Mouse (Mus musculus): ENCODE results near the gene Hilpda. TPM values are rescaled to one million over a fixed set of nuclear protein-coding genes. Genes with fewer than 3 reads are reported as not detected.
A peak's percentile ranks its signal among the peaks of the same experiment; 100 is the strongest.

Gene Hilpda
- polyA plus RNA-seq, 1 experiment: 155 TPM

GRCm38 (mm10) chr6:29266936-29267335 is 5.4 kb upstream of the Hilpda start:
- Histone ChIP-seq H3K4me1 (ENCODE audit: control insufficient read depth, insufficient read depth, low read length) (peaks cover 3% of the 10 kb centered on the region), H3K4me3 (replicated peaks; ENCODE audit: extremely low read depth, low read depth, low read length) (no peak overlapping the region)
- 36% methylated on average over 4 of the region's 4 CpGs for WGBS
- TF ChIP-seq POLR2A (IDR thresholded peaks at IDR 0.05; ENCODE audit: borderline replicate concordance, extremely low read depth, low read depth, low read length): no peak
- TF ChIP-seq CTCF (IDR thresholded peaks at IDR 0.05; ENCODE audit: insufficient read depth, low read length): no peak
- no peak for DNase-seq

GRCm38 (mm10) chr6:29269006-29269668 is 3.2 kb upstream of the Hilpda start:
- 38% methylated on average over 6 of the region's 6 CpGs for WGBS
- TF ChIP-seq POLR2A (IDR thresholded peaks at IDR 0.05; ENCODE audit: borderline replicate concordance, extremely low read depth, low read depth, low read length) (no peak), CTCF (IDR thresholded peaks at IDR 0.05; ENCODE audit: insufficient read depth, low read length) (no peak)
- Histone ChIP-seq H3K4me1 (ENCODE audit: control insufficient read depth, insufficient read depth, low read length) (peaks cover 3% of the 10 kb centered on the region), H3K4me3 (replicated peaks; ENCODE audit: extremely low read depth, low read depth, low read length) (no peak overlapping the region)
- no peak for DNase-seq

DNA sequence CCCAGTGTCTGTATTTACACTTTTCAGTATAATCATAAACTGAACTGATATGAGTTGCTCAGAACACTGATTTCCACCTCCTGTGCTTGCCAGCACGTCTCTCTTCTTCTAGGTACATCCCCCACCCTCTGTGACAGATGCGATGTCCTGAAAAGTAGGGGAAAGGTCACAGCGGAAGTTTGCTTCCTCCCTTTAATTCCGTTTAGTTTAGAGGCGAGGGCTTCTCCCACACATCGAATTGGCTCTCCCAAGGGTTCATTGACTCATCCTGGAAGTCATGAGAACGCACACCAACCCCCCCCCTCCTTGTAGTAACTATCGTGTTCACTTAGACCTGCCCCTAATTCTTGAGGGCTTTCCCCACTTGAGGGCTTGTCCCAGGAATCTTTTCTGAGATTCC is 1.3 kb upstream of the Hilpda start:
- WGBS: 3% methylated on average over 8 of the region's 8 CpGs
- H3K4me3 ChIP-seq (replicated peaks; ENCODE audit: extremely low read depth, low read depth, low read length): peak overlapping the region; percentile 50

DNA sequence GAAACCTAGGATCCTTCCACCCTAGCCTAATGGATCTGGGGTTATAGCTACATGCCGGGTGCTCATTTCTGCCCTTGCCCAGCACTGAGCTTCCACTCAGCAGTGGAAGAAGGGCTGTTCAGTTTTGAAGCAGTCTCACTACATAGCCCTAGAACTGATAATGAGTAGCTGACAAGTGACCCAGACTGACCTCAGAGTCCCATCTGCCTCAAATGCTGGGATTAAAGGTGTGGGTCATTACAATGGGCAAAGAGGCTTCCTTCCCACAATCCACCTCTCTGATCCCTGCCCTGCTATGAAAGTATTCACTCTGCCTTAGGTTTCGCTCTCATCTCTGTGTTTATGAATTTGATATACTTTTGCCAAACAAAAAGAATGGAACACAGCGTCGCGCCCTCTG is 4.5 kb downstream of the Hilpda start:
- no peak for DNase-seq
- peak overlapping the region; percentile 40 for H3K4me3 ChIP-seq (replicated peaks; ENCODE audit: extremely low read depth, low read depth, low read length)
- WGBS: 57% methylated on average over 5 of the region's 5 CpGs
- TF ChIP-seq POLR2A (IDR thresholded peaks at IDR 0.05; ENCODE audit: borderline replicate concordance, extremely low read depth, low read depth, low read length) (no peak), CTCF (IDR thresholded peaks at IDR 0.05; ENCODE audit: insufficient read depth, low read length) (no peak)
- H3K4me1 ChIP-seq (ENCODE audit: control insufficient read depth, insufficient read depth, low read length): peaks cover 2% of the 10 kb centered on the region; the same call in 1 of the 2 replicates

More for the DNA sequence above, 1.3 kb upstream of the Hilpda start:
- H3K4me1 ChIP-seq (ENCODE audit: control insufficient read depth, insufficient read depth, low read length): peaks cover 3% of the 10 kb centered on the region
- TF ChIP-seq CTCF (IDR thresholded peaks at IDR 0.05; ENCODE audit: insufficient read depth, low read length): no peak
- TF ChIP-seq POLR2A (IDR thresholded peaks at IDR 0.05; ENCODE audit: borderline replicate concordance, extremely low read depth, low read depth, low read length): no peak
- DNase-seq: no peak

DNA sequence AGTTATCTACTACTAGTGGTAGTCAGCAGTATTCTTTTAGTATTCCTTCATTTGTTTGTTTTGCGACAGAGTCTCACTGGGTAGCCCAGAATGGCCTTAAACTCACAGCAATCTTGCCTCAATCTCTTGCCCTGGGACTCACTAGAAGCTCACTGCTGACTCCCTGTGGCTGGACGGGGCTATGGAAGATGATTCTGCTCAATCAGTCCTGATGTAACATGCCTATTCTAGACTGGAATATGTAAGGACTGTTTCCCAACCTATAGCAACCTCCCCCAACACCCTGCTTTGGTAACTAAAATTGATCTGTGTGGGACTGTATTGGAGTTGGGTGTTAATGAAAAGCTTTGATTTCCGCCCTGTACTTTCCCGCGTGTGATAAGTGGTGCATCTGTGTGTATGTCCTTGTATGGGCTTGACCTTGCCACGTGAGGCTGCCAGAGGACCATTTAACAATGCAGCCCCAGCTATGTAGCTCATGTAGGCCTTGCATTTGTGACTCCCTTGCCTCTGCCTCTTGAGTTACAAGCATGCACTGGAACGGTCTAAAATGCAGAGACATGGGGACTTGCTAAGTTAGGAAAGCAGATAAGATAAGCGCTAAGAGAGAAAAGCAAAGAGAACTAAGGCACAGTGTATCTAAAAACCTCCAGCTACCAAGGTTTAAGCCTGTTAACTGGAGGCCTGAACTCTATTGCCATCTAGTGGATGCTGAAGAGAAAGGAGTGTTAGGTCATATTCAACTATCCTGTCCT is 6.4 kb downstream of the Hilpda start:
- WGBS: 17% methylated on average over 8 of the region's 8 CpGs
- TF ChIP-seq CTCF (IDR thresholded peaks at IDR 0.05; ENCODE audit: insufficient read depth, low read length) (peak; percentile 68), POLR2A (IDR thresholded peaks at IDR 0.05; ENCODE audit: borderline replicate concordance, extremely low read depth, low read depth, low read length) (no peak)
- Histone ChIP-seq H3K4me3 (replicated peaks; ENCODE audit: extremely low read depth, low read depth, low read length) (no peak overlapping the region), H3K4me1 (ENCODE audit: control insufficient read depth, insufficient read depth, low read length) (peaks cover 2% of the 10 kb centered on the region; the same call in 1 of the 2 replicates)
- peak; percentile 25 for DNase-seq

GRCm38 (mm10) chr6:29279293-29279692 is 7.0 kb downstream of the Hilpda start, which contains the start of gene Fam71f2:
Fam71f2 (plus strand) TSS chr6:29279593.
- no peak for DNase-seq
- WGBS: 82% methylated on average over 8 of the region's 8 CpGs
- TF ChIP-seq CTCF (IDR thresholded peaks at IDR 0.05; ENCODE audit: insufficient read depth, low read length) (no peak), POLR2A (IDR thresholded peaks at IDR 0.05; ENCODE audit: borderline replicate concordance, extremely low read depth, low read depth, low read length) (no peak)
- Histone ChIP-seq H3K4me1 (ENCODE audit: control insufficient read depth, insufficient read depth, low read length) (peaks cover 2% of the 10 kb centered on the region; the same call in 1 of the 2 replicates), H3K4me3 (replicated peaks; ENCODE audit: extremely low read depth, low read depth, low read length) (no peak within 1 kb of the TSS)

GRCm38 (mm10) chr6:29280671-29281070 is 8.4 kb downstream of the Hilpda start:
- TF ChIP-seq CTCF (IDR thresholded peaks at IDR 0.05; ENCODE audit: insufficient read depth, low read length): no peak
- WGBS: 51% methylated on average over 7 of the region's 7 CpGs
- peaks cover 2% of the 10 kb centered on the region; the same call in 1 of the 2 replicates for H3K4me1 ChIP-seq (ENCODE audit: control insufficient read depth, insufficient read depth, low read length)
- DNase-seq: no peak
- no peak overlapping the region for H3K4me3 ChIP-seq (replicated peaks; ENCODE audit: extremely low read depth, low read depth, low read length)

- no peak overlapping the region for H3K4me3 ChIP-seq (replicated peaks; ENCODE audit: extremely low read depth, low read depth, low read length)
- WGBS: 70% methylated on average over 7 of the region's 7 CpGs
- no peaks in the 10 kb centered on the region for H3K4me1 ChIP-seq (ENCODE audit: control insufficient read depth, insufficient read depth, low read length)
- DNase-seq: no peak
- no peak for TF ChIP-seq POLR2A (IDR thresholded peaks at IDR 0.05; ENCODE audit: borderline replicate concordance, extremely low read depth, low read depth, low read length)
- TF ChIP-seq CTCF (IDR thresholded peaks at IDR 0.05; ENCODE audit: insufficient read depth, low read length): no peak
Measured at GRCm38 (mm10) chr6:29286870-29287269, 14.6 kb downstream of the Hilpda start.

DNA sequence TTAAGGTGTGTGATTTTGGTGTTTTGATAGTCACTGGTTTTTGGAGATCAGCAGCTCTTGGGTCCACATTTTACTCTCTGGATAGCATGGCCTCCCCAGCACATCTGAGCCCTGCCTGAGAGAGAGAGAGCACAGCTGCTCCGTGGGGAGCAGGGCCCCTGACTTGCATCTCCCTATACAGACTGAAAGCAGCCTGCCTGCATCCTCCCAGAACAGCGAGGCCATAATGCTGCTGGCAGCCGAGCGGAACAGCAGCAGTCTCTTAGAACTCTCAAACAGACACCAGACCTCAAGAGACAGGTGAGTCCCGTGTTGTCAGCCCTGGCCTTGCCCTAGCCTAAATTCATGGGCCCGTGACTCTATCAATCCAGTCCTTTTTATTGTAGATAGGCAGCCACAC is 15.2 kb downstream of the Hilpda start:
- TF ChIP-seq POLR2A (IDR thresholded peaks at IDR 0.05; ENCODE audit: borderline replicate concordance, extremely low read depth, low read depth, low read length) (no peak), CTCF (IDR thresholded peaks at IDR 0.05; ENCODE audit: insufficient read depth, low read length) (no peak)
- Histone ChIP-seq H3K4me1 (ENCODE audit: control insufficient read depth, insufficient read depth, low read length) (no peaks in the 10 kb centered on the region), H3K4me3 (replicated peaks; ENCODE audit: extremely low read depth, low read depth, low read length) (no peak overlapping the region)
- WGBS: 67% methylated on average over 6 of the region's 6 CpGs
- no peak for DNase-seq

DNA sequence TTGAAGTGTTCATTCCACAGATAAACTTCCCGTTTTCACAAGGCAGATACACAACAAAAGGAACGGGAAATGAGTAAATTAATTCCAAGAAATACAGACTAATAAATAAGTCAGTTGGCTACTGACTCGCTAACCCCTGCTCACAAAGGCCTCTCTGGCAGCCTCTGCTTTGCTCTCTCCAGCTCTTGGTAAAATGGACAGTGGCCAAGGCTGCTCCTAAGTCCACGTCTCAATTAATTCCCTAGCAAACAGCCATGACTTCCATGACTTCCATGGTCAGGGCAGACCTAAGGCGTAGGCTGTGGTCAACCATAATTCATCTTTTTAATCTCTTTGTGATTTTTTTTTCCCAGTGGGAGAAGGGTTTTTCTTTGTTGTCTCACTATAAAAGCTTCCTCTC is 15.7 kb downstream of the Hilpda start:
- WGBS: 72% methylated on average over 5 of the region's 5 CpGs
- no peak for DNase-seq
- TF ChIP-seq POLR2A (IDR thresholded peaks at IDR 0.05; ENCODE audit: borderline replicate concordance, extremely low read depth, low read depth, low read length): no peak
- TF ChIP-seq CTCF (IDR thresholded peaks at IDR 0.05; ENCODE audit: insufficient read depth, low read length): no peak
- no peak overlapping the region for H3K4me3 ChIP-seq (replicated peaks; ENCODE audit: extremely low read depth, low read depth, low read length)
- no peaks in the 10 kb centered on the region for H3K4me1 ChIP-seq (ENCODE audit: control insufficient read depth, insufficient read depth, low read length)
